ENCODE assay signal across 8 mouse cellular contexts in genomic region chr14:52014761-52015311, GRCm38 (mm10). TPM values are rescaled to one million over a fixed set of nuclear protein-coding genes. Genes with fewer than 3 reads are reported as not detected.
DNase-seq lines count a peak whose midpoint lies in the region; ATAC-seq lines count a peak whose summit lies in the region.

No protein-coding gene starts in this region.

- no peaks in the 10 kb centered on the region for H3K27me3 ChIP-seq in embryonic facial prominence, embryonic 14.5 days (replicated peaks; ENCODE audit: control insufficient read depth, insufficient read depth, low read length)
- H3K27me3 ChIP-seq in limb, embryonic 13.5 days = no peaks in the 10 kb centered on the region
- H3K27me3 ChIP-seq in midbrain, embryonic 12.5 days = no peaks in the 10 kb centered on the region

- H3K36me3 ChIP-seq in embryonic facial prominence, embryonic 14.5 days (ENCODE audit: control insufficient read depth, insufficient read depth, low read length) = no peaks in the 10 kb centered on the region
- H3K36me3 ChIP-seq in limb, embryonic 13.5 days = no peaks in the 10 kb centered on the region; the same call in 1 of the 2 replicates
- H3K36me3 ChIP-seq in midbrain, embryonic 12.5 days = no peaks in the 10 kb centered on the region

- H3K4me1 ChIP-seq in embryonic facial prominence, embryonic 14.5 days (ENCODE audit: control insufficient read depth, insufficient read depth, low read length) = peaks cover 17% of the 10 kb centered on the region
- H3K4me1 ChIP-seq in limb, embryonic 13.5 days = peaks cover 70% of the 10 kb centered on the region
- peaks cover 71% of the 10 kb centered on the region for H3K4me1 ChIP-seq in midbrain, embryonic 12.5 days

- ATAC-seq in embryonic facial prominence, embryonic 14.5 days (ENCODE audit: low read depth) = peak; percentile 35
- ATAC-seq in limb, embryonic 13.5 days (ENCODE audit: low FRiP score, low read depth) = no peak; the same call in 1 of the 2 replicates
- ATAC-seq in midbrain, embryonic 12.5 days (ENCODE audit: low FRiP score, low read depth) = peak; percentile 24

- WGBS in embryonic facial prominence, embryonic 14.5 days = under 1% methylated on average over 14 of the region's 28 CpGs
- WGBS in limb, embryonic 13.5 days = under 1% methylated on average over 20 of the region's 28 CpGs
- WGBS in midbrain, embryonic 12.5 days = under 1% methylated on average over 14 of the region's 28 CpGs

- H3K4me2 ChIP-seq in embryonic facial prominence, embryonic 14.5 days (ENCODE audit: low read depth, low read length) = peak overlapping the region; percentile 60
- peak overlapping the region; percentile 66 for H3K4me2 ChIP-seq in limb, embryonic 13.5 days (replicated peaks)
- peak overlapping the region; percentile 79 for H3K4me2 ChIP-seq in midbrain, embryonic 12.5 days (replicated peaks)

- H3K4me3 ChIP-seq in embryonic facial prominence, embryonic 14.5 days (ENCODE audit: low read depth, low read length) = peak overlapping the region; percentile 65
- H3K4me3 ChIP-seq in limb, embryonic 13.5 days = peak overlapping the region; percentile 62
- peak overlapping the region; percentile 77 for H3K4me3 ChIP-seq in midbrain, embryonic 12.5 days

- H3K9me3 ChIP-seq in embryonic facial prominence, embryonic 14.5 days (ENCODE audit: control insufficient read depth, low read length) = no peaks in the 10 kb centered on the region
- no peaks in the 10 kb centered on the region for H3K9me3 ChIP-seq in limb, embryonic 13.5 days
- no peaks in the 10 kb centered on the region for H3K9me3 ChIP-seq in midbrain, embryonic 12.5 days

- peak overlapping the region; percentile 93 for H3K27ac ChIP-seq in embryonic facial prominence, embryonic 14.5 days (replicated peaks; ENCODE audit: low read depth, low read length)
- peak overlapping the region; percentile 93 for H3K27ac ChIP-seq in limb, embryonic 13.5 days
- peak overlapping the region; percentile 100 for H3K27ac ChIP-seq in midbrain, embryonic 12.5 days (replicated peaks)

- peak overlapping the region; percentile 82 for H3K9ac ChIP-seq in embryonic facial prominence, embryonic 14.5 days (ENCODE audit: low read depth, low read length)
- peak overlapping the region; percentile 78 for H3K9ac ChIP-seq in limb, embryonic 13.5 days
- H3K9ac ChIP-seq in midbrain, embryonic 12.5 days (replicated peaks) = peak overlapping the region; percentile 99

- DNase-seq in adrenal gland, adult (ENCODE audit: inconsistent age in 2 of 2, low spot score in 1 of 2) = peak; percentile 69 to 90
- no peak for DNase-seq in adrenal gland, postnatal 4 days (ENCODE audit: low spot score in 2 of 2)
- DNase-seq in adrenal gland, adult 2 months = peak; percentile 79
- DNase-seq in embryonic facial prominence, embryonic 14.5 days (ENCODE audit: low spot score) = peak; percentile 90
- peak; percentile 69 for DNase-seq in heart, postnatal 4 days
- peak; percentile 42 to 58 for DNase-seq in thymus, postnatal 36 days

RNA-seq across cellular contexts. Expression of gene Tmem253, which starts 0.6 kb away (rescaled TPM):
- total RNA-seq in adrenal gland, postnatal 4 days (2021) = 1 to 10 TPM; 1.6 to 3.6 TPM
- total RNA-seq in adrenal gland, adult 2 months (2021) = 1 to 10 TPM; 1.6 to 2.1 TPM
- polyA plus RNA-seq in adrenal gland, adult 2 months (2012; rRNA removed) = 0.36 and 0.83 TPM in 2 replicates
- polyA plus RNA-seq in embryonic facial prominence, embryonic 14.5 days (2014; fragmentation: Nextera tagmentation; extraction: Ambion mirVana) = 0.64 and 0.82 TPM in 2 replicates
- total RNA-seq in heart, postnatal 4 days (2021) = 1 to 10 TPM; 1.4 to 1.8 TPM
- 0.78 and 1.4 TPM in 2 replicates for polyA plus RNA-seq in limb, embryonic 13.5 days (2015; fragmentation: Nextera tagmentation; extraction: Ambion mirVana)
- 1.0 and 2.1 TPM in 2 replicates for polyA plus RNA-seq in midbrain, embryonic 12.5 days (2016; fragmentation: Nextera tagmentation; extraction: Ambion mirVana)

RNA-seq across cellular contexts. Expression of gene Zfp219, which starts 5.7 kb away (rescaled TPM):
- total RNA-seq in adrenal gland, postnatal 4 days (2021) = 10 to 100 TPM; 84.4 to 84.6 TPM
- 10 to 100 TPM; 40.7 to 52.9 TPM for total RNA-seq in adrenal gland, adult 2 months (2021)
- polyA plus RNA-seq in adrenal gland, adult 2 months (2012; rRNA removed) = 133 and 156 TPM in 2 replicates
- polyA plus RNA-seq in embryonic facial prominence, embryonic 14.5 days (2014; fragmentation: Nextera tagmentation; extraction: Ambion mirVana) = 21.4 and 25.2 TPM in 2 replicates
- total RNA-seq in heart, postnatal 4 days (2021) = 10 to 100 TPM; 37.5 to 42.0 TPM
- polyA plus RNA-seq in limb, embryonic 13.5 days (2015; fragmentation: Nextera tagmentation; extraction: Ambion mirVana) = 30.8 and 32.2 TPM in 2 replicates
- 111 and 112 TPM in 2 replicates for polyA plus RNA-seq in midbrain, embryonic 12.5 days (2016; fragmentation: Nextera tagmentation; extraction: Ambion mirVana)

RNA-seq across cellular contexts. Expression of gene Olfr221, which starts 27.4 kb away (rescaled TPM):
- total RNA-seq in adrenal gland, postnatal 4 days (2021) = not detected
- total RNA-seq in adrenal gland, adult 2 months (2021) = not detected
- polyA plus RNA-seq in adrenal gland, adult 2 months (2012; rRNA removed) = not detected in 2 replicates
- polyA plus RNA-seq in embryonic facial prominence, embryonic 14.5 days (2014; fragmentation: Nextera tagmentation; extraction: Ambion mirVana) = not detected in 2 replicates
- total RNA-seq in heart, postnatal 4 days (2021) = not detected
- polyA plus RNA-seq in limb, embryonic 13.5 days (2015; fragmentation: Nextera tagmentation; extraction: Ambion mirVana) = not detected in 2 replicates
- not detected in 2 replicates for polyA plus RNA-seq in midbrain, embryonic 12.5 days (2016; fragmentation: Nextera tagmentation; extraction: Ambion mirVana)

RNA-seq across cellular contexts. Expression of gene Arhgef40, which starts 30.3 kb away (rescaled TPM):
- 100 to 1,000 TPM; 102 to 110 TPM for total RNA-seq in adrenal gland, postnatal 4 days (2021)
- 10 to 100 TPM; 39.7 to 56.9 TPM for total RNA-seq in adrenal gland, adult 2 months (2021)
- 97.8 and 107 TPM in 2 replicates for polyA plus RNA-seq in adrenal gland, adult 2 months (2012; rRNA removed)
- polyA plus RNA-seq in embryonic facial prominence, embryonic 14.5 days (2014; fragmentation: Nextera tagmentation; extraction: Ambion mirVana) = 113 and 128 TPM in 2 replicates
- total RNA-seq in heart, postnatal 4 days (2021) = 10 to 100 TPM; 64.6 to 65.6 TPM
- polyA plus RNA-seq in limb, embryonic 13.5 days (2015; fragmentation: Nextera tagmentation; extraction: Ambion mirVana) = 189 and 203 TPM in 2 replicates
- 116 and 122 TPM in 2 replicates for polyA plus RNA-seq in midbrain, embryonic 12.5 days (2016; fragmentation: Nextera tagmentation; extraction: Ambion mirVana)

Comparison
In these comparisons a context has a peak if more than half of its experiments do, and no peak if none do; other contexts are left out.
1. DNase-seq: peak in adrenal gland, adult (2 of 2), adrenal gland, adult 2 months (single experiment), embryonic facial prominence, embryonic 14.5 days (single experiment), heart, postnatal 4 days (single experiment) and thymus, postnatal 36 days (2 of 2); none in adrenal gland, postnatal 4 days (0 of 2).
2. Peak in every context shown above with its lines, with median percentiles within 50 percentile points of each other: H3K27ac ChIP-seq, H3K4me2 ChIP-seq, H3K4me3 ChIP-seq and H3K9ac ChIP-seq.